Mouse (Mus musculus) C2C12 (cell line): ENCODE data around the gene Mex3d. TPM values are rescaled to one million over a fixed set of nuclear protein-coding genes. Genes with fewer than 3 reads are reported as not detected.
A peak's percentile ranks its signal among the peaks of the same experiment; 100 is the strongest.

Experiments
- H3K27me3 ChIP-seq: one replicate; pipeline ENCODE4 v1.6.1; 2011; ENCODE audit not compliant: control insufficient read depth, insufficient read depth, insufficient read length
- H3K36me3 ChIP-seq: one replicate; pipeline ENCODE4 v1.6.1; 2011; ENCODE audit not compliant: control insufficient read depth, insufficient read depth
- H3K4me3 ChIP-seq: one replicate; pipeline ENCODE4 v1.5.1; 2011; ENCODE audit warnings: mild to moderate bottlenecking, control low read depth; ENCODE audit not compliant: poor library complexity, insufficient read depth, severe bottlenecking
- H3K79me2 ChIP-seq: one replicate; pipeline ENCODE4 v1.6.1; 2011; ENCODE audit not compliant: control insufficient read depth, insufficient read depth
- H3K79me3 ChIP-seq: one replicate; pipeline ENCODE4 v1.6.1; 2011; ENCODE audit warnings: low read depth, control low read depth
- H3ac ChIP-seq: one replicate; pipeline ENCODE3; 2011; ENCODE audit warnings: low read depth; ENCODE audit not compliant: control insufficient read depth, insufficient read length
- CEBPB ChIP-seq: IDR thresholded peaks from one replicate; pipeline ENCODE4 v1.6.1; 2011; ENCODE audit warnings: low read depth, mild to moderate bottlenecking, control low read depth, moderate library complexity
- CTCF ChIP-seq: IDR thresholded peaks from one replicate; pipeline ENCODE4 v1.5.1; 2011; ENCODE audit not compliant: control insufficient read depth, insufficient read depth, insufficient read length
- FOSL1 ChIP-seq: IDR thresholded peaks from one replicate; pipeline ENCODE4 v1.8.0; 2011; ENCODE audit warnings: mild to moderate bottlenecking, low read length; ENCODE audit not compliant: poor library complexity, insufficient read depth, severe bottlenecking
- MAX ChIP-seq: IDR thresholded peaks from one replicate; pipeline ENCODE4 v1.6.1; 2011; ENCODE audit warnings: mild to moderate bottlenecking, control low read depth
- MYOD1 ChIP-seq: IDR thresholded peaks from one replicate; pipeline ENCODE4 v1.6.1; 2011; ENCODE audit warnings: low read depth; ENCODE audit not compliant: control insufficient read depth, insufficient read length
- MYOG ChIP-seq: IDR thresholded peaks from one replicate; pipeline ENCODE4 v1.6.1; 2011; ENCODE audit not compliant: control insufficient read depth, insufficient read length; ENCODE audit errors: extremely low read depth
- USF1 ChIP-seq: IDR thresholded peaks from one replicate; pipeline ENCODE4 v1.6.1; 2011; ENCODE audit warnings: low read depth, mild to moderate bottlenecking, control low read depth, moderate library complexity
- polyA plus RNA-seq: library from polyadenylated mRNA; unstranded; fragments of >200 nt; fragmentation: generic; extraction: Trizol; gene quantifications from one replicate; pipeline ENCODE4 v1.2.1, GENCODE M21; 2012; ENCODE audit warnings: missing spikeins

Gene Mex3d
- polyA plus RNA-seq, 1 experiment = 37.4 TPM

DNA sequence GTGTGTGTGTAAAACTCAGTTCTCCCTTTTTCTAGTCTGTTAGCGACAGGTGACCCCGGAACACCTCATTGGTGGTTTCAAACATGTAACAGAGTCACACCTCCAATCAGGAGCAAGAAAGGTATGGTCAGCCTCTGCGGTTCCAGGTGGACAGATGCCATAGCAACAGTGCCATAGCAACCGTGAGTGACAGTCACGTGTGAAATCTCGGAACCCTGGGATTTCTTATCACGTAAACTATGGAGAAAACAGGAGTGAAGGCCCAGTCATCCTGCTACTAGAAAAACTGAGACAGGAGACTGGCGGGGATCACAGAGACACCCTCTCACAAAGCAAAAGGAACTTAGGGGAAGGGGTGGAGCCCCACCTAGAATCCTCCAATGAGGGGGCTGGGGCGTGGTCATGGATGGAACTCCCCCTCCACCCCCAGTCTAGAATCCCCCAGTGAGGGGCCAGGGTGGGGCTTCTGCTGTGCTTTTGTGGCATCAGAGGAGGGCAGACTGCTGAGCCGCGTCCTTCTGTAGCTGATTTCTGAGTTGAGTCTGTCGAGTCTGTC is 16.0 kb downstream of the Mex3d start:
- Histone ChIP-seq H3K4me3 (no peak overlapping the region), H3K79me2 (no peaks in the 10 kb centered on the region), H3K27me3 (no peaks in the 10 kb centered on the region), H3ac (no peak overlapping the region), H3K79me3 (no peaks in the 10 kb centered on the region), H3K36me3 (no peaks in the 10 kb centered on the region)
- TF ChIP-seq MYOD1 (no peak), FOSL1 (no peak), MYOG (no peak), USF1 (no peak), CEBPB (no peak), CTCF (no peak)

DNA sequence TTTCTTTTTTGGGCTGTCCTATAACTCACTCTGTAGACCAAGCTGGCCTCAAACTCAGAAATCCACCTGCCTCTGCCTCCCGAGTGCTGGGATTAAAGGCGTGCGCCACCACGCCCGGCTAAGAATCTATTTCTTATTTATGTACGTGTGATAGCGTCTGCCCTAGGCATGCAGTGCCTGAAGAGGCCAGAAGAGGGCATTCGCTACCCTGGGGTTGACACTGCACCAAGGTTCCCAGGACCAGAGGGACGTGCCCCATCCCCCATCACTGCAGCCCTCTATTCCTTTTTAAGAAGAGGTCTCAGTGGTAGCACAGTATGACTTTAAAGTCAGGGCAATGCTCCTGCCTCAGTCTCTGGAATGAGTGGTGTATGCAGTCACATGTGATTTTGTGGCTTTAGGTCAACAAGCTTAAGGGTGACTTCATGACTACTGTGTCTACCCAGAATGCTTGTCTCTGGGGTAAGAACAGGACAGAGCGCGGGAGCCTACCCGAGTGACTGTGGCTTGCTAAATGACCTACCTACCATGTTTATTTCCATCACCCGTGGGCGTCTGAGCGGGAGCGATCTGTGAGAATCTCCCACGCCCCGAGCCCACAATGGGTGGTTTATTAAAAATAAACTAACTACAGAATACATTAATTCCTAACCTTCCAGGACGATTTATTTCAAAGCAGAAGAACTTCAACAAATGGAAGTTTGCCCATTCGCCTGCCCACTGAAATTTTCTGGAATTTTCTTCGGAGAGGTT is 17.3 kb downstream of the Mex3d start:
- no peak overlapping the region for H3K4me3 ChIP-seq
- no peak for TF ChIP-seq USF1
- no peak for TF ChIP-seq MYOG
- TF ChIP-seq MAX = no peak
- TF ChIP-seq MYOD1 = no peak
- no peak for TF ChIP-seq CTCF
- no peak for TF ChIP-seq FOSL1
- no peak for TF ChIP-seq CEBPB
- no peak overlapping the region for H3ac ChIP-seq
- no peaks in the 10 kb centered on the region for H3K36me3 ChIP-seq
- H3K27me3 ChIP-seq = no peaks in the 10 kb centered on the region
- H3K79me2 ChIP-seq = no peaks in the 10 kb centered on the region
- no peaks in the 10 kb centered on the region for H3K79me3 ChIP-seq

DNA sequence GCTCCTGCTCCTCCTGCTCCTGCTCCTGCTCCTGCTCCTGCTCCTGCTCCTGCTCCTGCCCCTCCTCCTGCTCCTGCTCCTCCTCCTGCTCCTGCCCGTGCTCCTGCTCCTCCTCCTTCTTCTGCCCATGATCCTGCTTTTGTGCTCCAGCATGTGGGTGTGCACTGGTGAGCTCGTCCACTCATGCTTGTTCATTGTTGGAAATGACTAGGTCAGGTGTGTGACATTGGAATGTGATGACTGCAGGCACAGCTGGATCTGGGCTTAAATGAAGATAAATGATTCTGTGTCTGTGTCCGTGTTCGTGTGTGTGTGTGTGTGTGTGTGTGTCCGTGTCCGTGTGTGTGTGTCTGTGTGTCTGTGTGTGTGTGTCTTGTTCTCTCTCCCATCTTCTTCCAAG is 19.1 kb downstream of the Mex3d start:
- Histone ChIP-seq H3K79me2 (no peaks in the 10 kb centered on the region), H3K27me3 (peaks cover 3% of the 10 kb centered on the region), H3K79me3 (no peaks in the 10 kb centered on the region), H3ac (no peak overlapping the region), H3K36me3 (no peaks in the 10 kb centered on the region), H3K4me3 (no peak overlapping the region)
- TF ChIP-seq MAX = no peak
- TF ChIP-seq CEBPB = no peak
- TF ChIP-seq MYOD1 = peak; percentile 7

DNA sequence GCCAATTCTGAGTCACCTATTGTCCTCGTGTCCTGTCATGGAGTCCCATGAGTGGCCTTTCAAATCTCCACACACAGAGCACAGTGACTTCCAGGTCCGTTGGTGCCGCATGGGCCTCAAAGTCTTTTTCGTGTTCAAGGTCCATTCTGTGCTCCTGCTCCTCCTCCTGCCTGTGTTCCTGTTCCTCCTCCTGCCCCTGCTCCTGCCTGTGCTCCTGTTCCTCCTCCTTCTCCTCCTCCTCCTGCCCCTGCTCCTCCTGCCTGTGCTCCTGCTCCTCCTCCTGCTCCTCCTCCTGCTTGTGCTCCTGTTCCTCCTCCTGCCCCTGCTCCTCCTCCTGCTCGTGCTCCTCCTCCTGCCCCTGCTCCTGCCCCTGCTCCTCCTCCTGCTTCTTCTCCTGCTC is 19.5 kb downstream of the Mex3d start:
- H3K79me3 ChIP-seq = no peaks in the 10 kb centered on the region
- H3ac ChIP-seq = peak overlapping the region; percentile 41
- H3K4me3 ChIP-seq = peak overlapping the region; percentile 28
- H3K36me3 ChIP-seq = no peaks in the 10 kb centered on the region
- no peaks in the 10 kb centered on the region for H3K79me2 ChIP-seq
- peaks cover 3% of the 10 kb centered on the region for H3K27me3 ChIP-seq
- TF ChIP-seq CEBPB (no peak), MAX (peak; percentile 22)

DNA sequence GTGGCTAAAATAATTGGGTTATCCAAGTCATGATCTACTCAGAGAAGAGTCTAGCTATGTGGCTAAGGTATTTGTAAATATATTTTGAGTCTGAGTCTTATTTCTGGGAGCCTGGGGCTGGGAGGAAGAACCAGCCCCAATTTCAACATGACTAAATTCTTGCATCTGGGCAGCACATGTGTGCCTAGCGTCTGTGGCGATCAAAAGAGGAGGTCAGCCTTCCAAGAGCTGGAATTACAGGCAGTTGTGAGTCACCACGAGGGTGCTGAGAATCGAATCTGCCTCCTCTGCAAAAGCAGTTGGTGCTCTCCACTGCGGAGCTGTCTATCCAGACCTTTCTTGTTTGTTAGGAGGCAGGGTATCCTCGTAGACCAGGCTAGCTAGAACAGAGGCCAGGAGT is 21.7 kb downstream of the Mex3d start:
- no peaks in the 10 kb centered on the region for H3K36me3 ChIP-seq
- H3K79me2 ChIP-seq = no peaks in the 10 kb centered on the region
- no peak overlapping the region for H3ac ChIP-seq
- no peaks in the 10 kb centered on the region for H3K79me3 ChIP-seq
- H3K4me3 ChIP-seq = no peak overlapping the region
- TF ChIP-seq FOSL1 (no peak), USF1 (no peak), CEBPB (no peak), MYOD1 (no peak), MYOG (no peak), CTCF (no peak), MAX (no peak)
- H3K27me3 ChIP-seq = peaks cover 8% of the 10 kb centered on the region

DNA sequence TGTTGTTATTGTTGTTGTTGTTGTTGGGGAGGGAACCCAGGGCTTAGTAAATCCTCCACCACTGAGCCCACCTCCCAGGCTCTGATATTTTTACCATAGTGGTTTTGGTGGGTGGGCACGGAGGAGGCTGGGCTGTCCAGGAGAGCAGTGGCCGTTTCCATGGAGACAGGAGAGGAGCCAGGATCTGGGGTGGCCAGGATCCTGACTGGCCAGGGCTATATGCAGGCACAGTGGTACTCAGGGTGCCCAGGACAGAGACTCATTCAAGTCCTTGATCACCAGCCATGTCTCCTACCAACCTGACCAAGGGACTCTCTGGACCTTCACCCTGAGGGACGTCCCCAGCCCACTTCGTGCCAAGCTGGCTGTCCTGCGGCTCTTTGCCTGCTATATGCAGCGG is 23.7 kb downstream of the Mex3d start:
- peaks cover 24% of the 10 kb centered on the region for H3K27me3 ChIP-seq
- no peak for TF ChIP-seq MAX
- H3K36me3 ChIP-seq = no peaks in the 10 kb centered on the region
- no peak overlapping the region for H3ac ChIP-seq
- H3K4me3 ChIP-seq = no peak overlapping the region
- H3K79me3 ChIP-seq = no peaks in the 10 kb centered on the region
- no peaks in the 10 kb centered on the region for H3K79me2 ChIP-seq
